Mouse (Mus musculus) right cerebral cortex, postnatal 25 days (tissue): ENCODE measurements at regions not wholly inside any gene's neighbourhood (a gene's known extent, or its start where the extent isn't known, plus 50 kb on each side); places are given as distances from the start of the nearest gene placed in this dataset.

ENCODE experiments used
- DNase-seq: peaks from one replicate; pipeline ENCODE4 v3.0.0; 2022

DNA sequence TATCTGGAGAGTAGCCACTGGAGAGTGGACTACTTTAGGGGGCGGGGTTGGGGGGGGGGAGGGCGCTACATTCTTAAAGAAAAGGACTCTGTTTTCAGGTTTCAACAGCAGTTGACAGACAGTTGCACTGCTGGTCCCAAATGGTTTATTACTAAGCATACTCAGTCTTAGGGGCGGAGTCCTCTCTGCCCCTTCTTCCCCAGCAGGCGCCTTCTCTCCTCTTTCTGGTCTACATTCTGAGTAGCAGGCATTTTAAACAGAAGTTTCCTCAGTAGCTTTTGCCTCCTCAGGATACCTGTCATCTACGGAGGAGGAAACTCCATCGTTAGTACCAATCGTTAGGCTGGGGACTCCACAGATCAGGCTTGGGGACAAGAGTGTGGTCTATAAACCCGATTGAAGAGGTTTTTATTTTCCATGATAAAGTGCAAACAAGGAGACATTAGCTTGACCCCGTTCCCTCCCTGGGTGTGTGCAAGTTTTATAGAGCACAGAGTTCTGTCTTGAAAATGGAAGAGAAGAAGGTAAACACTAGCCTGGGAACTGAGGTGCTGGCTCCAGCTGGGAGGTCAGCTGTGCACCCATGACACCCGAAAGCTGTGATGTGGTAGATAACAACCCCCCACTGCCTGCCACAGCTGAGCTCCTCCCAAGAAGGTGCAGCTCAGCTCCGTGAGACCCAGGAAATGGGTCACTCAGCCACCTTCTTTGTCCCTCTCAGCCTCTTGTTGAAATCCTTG lies 107.8 kb downstream of the Btg1 start:
- DNase-seq: no peak

DNA sequence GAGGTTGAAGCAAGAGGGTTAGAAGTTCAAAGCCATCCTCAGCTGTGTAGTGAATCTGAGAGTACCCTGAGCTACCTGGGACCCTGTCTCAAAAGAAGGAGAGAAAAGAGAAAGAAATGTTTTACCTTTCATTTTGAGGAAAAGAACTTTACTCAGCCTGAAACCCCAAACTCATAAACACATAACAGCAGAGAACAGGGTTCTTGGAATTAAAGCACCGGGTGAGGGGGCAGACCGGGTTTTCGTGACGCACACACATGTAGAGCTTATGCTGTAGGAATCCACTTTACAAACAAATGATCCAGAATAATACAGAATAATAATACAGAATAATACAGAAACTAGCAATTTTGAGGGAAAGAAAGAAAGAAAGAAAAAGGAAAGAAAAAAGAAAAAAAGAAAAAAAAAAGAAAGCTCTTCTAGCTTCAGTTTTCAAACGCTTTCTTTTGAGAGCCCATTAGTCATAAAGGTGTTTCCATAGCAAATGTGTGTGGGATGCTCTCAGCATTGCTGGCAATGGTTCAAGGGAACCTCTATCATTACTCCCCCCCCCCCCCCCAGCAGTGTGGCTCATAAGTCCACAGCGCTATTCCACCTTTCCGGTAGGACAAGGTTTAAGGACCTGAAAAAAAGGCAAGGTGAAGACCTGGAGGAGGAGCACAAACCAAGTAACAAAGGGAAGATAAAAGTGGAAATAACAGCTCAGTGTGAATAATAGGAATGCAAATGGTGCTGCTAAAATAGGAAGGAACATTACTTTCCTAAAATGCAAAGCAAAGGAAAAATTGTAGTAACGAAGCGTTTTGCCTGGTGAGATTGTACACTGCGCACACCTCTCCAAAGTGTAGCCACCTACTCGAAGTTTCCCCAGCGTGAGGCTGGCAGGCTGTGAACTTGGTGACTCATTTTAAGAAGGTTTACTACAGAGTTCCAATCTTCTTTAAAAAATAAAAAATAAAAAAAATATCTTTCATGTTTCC lies 110.3 kb downstream of the Btg1 start:
- DNase-seq: peak; percentile 31

DNA sequence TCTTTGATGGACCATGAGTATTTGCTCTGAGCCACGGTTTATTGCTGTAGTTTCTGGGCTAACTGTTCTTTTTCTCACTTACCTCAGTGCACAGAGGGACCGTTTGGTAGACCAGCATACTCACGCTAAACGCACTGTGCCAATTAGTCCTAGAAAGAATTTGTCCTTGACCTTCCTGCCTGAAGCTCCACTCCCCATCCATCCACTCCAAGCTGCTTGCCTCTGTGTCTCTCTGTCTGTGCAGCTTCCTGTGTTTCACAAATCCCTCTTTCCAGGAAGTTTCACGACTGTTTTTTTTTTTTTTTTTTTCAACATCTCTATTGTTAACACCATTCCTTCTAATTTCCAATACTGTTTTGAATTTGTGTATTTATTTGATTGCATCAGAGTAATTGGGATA lies 116.8 kb downstream of the Btg1 start:
- DNase-seq: no peak

DNA sequence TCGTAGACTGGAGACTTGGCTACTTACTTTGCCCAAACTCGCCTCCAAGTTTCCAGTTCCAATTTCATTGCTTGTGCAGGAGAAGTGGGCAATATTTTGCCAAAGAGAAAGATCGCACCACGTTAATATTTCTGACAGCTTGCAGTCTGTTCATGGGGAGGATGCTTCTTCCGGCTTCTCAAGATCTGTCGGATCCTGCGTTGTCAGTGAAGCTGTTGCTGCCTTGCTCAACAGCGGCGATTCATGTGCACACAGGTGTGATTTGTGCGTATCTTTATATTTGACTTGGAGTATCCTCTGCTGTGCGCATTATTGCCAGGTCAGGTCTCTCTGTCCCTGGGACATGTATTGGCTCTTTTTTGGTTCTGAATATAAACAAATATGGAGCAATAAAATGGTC lies 118.3 kb downstream of the Btg1 start:
- no peak for DNase-seq

GRCm38 (mm10) chr10:96735885-96736628 lies 119.3 kb downstream of the Btg1 start:
- no peak for DNase-seq

DNA sequence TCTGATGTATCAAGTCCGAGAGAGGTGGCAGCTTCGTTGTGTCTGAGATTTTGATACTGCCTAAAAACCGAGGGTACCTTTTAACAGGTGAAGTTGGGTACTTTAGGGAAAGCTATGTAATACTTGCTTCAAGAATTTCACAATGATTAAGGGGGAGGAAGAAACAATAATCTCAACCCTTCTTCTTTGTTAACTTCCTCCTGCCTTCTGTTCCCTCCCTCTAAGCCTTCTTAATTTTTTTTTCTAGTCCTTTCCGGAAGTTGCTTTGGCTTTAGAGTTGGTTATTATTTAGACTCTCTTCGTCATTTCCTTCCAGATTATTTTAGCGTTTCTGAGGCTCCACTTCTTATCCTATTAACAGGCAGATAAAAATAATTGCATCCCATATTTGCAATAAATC lies 121.2 kb downstream of the Btg1 start:
- DNase-seq: no peak

DNA sequence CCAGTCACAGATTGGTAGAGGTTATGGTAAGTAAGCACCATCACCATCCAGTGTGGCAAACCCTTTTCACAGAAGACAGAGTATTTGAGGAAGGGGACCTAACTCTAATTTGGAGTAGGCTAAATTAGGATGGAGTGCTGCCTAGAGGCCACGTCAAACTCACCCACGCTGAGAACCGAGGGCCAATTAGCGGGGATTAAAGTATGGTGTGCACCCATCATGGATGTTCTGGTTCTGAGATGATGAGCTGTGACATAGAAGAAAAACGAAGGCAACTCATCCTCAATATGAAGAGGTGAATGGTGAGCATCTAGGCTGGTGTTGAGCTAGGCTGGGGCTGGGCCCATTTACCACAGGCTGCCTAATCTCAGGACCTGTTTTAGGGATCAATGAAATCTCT lies 121.8 kb downstream of the Btg1 start:
- DNase-seq: no peak

DNA sequence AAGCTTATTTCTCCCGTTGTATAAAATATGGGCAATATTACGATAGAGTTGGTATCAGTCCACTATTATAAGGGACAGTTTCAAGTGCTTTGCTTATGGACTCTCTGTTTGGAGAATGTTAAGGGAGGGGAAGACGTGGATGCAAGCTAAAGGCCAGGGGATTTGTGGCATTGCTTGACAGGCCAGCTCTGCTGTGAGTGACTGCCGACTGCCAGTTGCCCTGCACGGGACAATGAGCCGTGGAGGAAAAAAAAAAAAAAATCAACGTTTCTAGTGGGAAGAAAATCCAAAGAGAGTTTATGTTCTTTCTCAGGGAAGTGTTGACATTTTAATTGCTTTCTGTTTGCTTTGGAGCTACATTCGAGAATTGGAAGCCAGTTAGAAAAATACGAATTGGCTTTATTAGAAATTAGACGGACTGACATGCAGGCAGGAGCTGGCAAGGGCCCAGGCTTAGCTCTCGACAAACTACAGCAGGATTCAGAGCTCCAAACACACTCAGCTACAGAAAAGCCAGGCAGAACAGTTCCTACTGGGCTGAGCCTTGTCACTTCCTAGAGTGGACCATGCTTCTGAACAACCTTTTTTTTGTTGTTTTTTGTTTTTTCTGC lies 127.5 kb downstream of the Btg1 start:
- no peak for DNase-seq

- DNase-seq: no peak
These were observed 130.3 kb downstream of the Btg1 start for GRCm38 (mm10) chr10:96747015-96747663.

DNA sequence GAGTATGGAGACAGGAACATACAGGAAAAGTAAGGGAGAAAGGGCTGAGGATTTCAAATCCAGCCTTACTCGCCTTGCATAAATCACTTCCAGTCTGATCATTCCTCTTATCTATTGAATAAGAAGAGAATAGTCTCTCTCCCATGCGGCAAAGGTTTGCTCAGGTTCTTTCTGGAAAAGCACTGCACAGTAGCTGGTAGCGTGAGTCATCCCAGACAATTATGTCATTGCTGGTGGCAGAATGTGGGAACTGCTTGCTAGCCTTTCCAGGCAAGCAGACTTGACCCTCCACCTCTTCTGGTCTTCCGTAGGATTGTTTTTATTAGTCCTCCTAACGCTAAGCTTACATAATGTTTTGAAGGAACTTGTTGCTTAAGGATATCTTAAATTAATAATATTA lies 134.1 kb downstream of the Btg1 start:
- no peak for DNase-seq

GRCm38 (mm10) chr10:96751580-96752264 lies 134.9 kb downstream of the Btg1 start:
- DNase-seq: peak; percentile 40

DNA sequence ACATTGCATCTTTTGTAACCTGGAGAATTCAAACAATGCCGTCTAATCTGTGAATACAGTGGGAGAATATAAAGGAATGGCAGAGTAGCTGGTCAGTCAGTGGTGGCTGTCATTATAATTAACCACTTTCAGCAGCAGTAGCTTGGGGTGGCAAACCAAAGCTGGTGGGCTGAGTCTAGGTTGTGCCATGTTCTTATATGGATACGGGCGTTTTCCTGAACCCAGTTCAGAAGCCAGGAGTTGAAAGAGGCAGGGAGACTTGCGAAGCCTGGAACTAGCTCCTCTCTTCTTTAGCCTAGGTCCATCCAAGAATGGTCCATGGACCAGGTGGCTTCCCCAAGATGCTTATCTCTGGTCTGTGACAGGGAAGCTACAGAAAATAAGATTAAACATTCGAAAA lies 135.7 kb downstream of the Btg1 start:
- DNase-seq: no peak

GRCm38 (mm10) chr10:96753521-96753920 lies 136.7 kb downstream of the Btg1 start:
- no peak for DNase-seq

- DNase-seq: no peak
These were observed 138.9 kb downstream of the Btg1 start for GRCm38 (mm10) chr10:96755674-96756073.

- DNase-seq: no peak
These were observed 139.7 kb downstream of the Btg1 start for GRCm38 (mm10) chr10:96756355-96757084.

- DNase-seq: no peak
These were observed 140.5 kb downstream of the Btg1 start for GRCm38 (mm10) chr10:96757311-96757710.

DNA sequence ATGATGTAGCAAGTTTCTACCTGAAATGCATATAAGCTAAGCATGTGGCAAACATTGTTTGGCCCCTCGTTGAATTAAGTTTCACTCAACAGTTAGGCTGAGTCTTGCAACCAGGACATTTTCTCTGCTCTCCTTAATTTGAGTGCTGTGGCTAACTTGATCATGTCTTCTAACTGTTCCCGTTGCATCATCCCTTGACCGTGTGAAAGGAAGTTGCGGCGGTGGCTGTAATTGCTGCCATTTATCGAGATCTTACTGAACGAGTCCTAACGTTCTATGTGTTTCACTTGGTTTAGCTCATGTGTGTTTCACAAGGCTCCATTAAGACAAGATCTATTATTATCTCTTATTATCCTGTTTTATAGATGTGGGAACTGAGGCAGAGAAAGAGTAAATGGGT lies 144.8 kb downstream of the Btg1 start:
- DNase-seq: no peak

DNA sequence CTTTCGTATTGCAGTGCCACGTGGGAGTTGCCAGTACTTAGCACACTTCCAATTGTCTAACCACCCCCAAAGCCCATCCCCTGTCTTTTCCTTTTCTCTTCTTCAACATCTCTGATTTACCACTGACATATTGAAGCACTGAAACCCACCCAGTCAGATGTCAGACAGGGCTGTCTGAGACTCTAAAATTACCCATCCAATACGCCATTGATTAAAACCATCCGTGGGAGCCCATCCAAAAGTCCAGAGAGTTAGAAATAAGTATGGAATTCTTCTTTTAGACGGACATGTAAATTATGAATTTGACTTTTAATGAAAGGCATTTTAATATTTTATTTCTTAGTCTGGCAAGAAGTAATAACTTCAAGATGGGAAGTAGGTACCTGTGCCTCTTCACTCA lies 148.8 kb downstream of the Btg1 start:
- DNase-seq: no peak

DNA sequence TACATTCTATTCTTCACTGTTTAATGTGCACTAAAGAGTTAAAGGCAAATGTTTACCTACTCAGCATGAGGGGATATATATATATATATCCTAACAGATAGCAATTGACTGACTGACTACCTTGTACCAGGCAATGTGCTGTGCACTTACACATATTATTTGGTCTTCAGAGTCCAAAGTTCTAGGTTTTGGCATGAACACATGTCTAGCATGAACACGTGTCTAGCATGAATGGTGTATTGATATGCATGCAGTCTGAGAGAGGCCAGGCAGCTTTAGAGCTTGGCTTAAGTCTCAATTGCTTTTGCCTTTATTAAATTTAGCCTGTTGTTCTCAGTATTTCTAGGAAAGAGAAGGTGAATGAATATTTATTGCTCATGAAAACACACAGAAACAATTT lies 161.4 kb downstream of the Btg1 start:
- no peak for DNase-seq

DNA sequence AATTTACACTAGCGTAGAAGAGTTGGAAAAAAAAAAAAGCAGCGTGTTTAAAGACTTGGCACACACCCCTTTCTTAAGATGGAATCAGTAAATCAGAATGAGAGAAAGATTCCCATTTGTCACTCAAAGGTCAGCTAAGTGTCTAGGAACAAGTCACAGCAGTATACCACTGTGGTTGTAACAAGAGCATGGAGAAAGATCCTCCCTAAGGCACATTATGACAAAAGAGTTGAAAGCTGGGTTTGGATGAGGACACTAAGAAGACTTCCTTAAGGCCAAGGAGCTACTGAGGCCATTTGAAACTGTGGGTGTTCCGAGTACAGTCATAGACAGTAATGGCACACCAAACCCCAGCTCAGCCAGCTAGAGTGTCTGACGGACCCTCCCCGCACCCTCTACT lies 167.2 kb downstream of the Btg1 start:
- DNase-seq: no peak
